Mouse (Mus musculus): ENCODE results near the gene Prune2.
A peak's percentile ranks its signal among the peaks of the same experiment; 100 is the strongest.

The Prune2 gene

GRCm38 (mm10) chr19:17108782-17109181, 152.9 kb downstream of the Prune2 start:
- no peak for DNase-seq (ENCODE audit: inconsistent age in 2 of 2, low spot score in 1 of 2)

- peak in 1 of 2 experiments; percentile 73 for DNase-seq (ENCODE audit: inconsistent age in 2 of 2, low spot score in 1 of 2)
Measured at GRCm38 (mm10) chr19:17124034-17124735, 168.3 kb downstream of the Prune2 start.

- DNase-seq (ENCODE audit: inconsistent age in 2 of 2, low spot score in 1 of 2): no peak
Measured at GRCm38 (mm10) chr19:17125380-17125779, 169.5 kb downstream of the Prune2 start.

- DNase-seq (ENCODE audit: inconsistent age in 2 of 2, low spot score in 1 of 2): no peak
Measured at GRCm38 (mm10) chr19:17130544-17130943, 174.6 kb downstream of the Prune2 start.

- DNase-seq (ENCODE audit: inconsistent age in 2 of 2, low spot score in 1 of 2): peak; percentile 10 to 53
Measured at GRCm38 (mm10) chr19:17136677-17137460, 181.0 kb downstream of the Prune2 start.

GRCm38 (mm10) chr19:17137656-17138055, 181.7 kb downstream of the Prune2 start:
- DNase-seq (ENCODE audit: inconsistent age in 2 of 2, low spot score in 1 of 2): no peak

- DNase-seq (ENCODE audit: inconsistent age in 2 of 2, low spot score in 1 of 2): no peak
Measured at GRCm38 (mm10) chr19:17138144-17138915, 182.4 kb downstream of the Prune2 start.

GRCm38 (mm10) chr19:17140016-17140914, 184.3 kb downstream of the Prune2 start:
- DNase-seq (ENCODE audit: inconsistent age in 2 of 2, low spot score in 1 of 2): peak in 1 of 2 experiments; percentile 54

GRCm38 (mm10) chr19:17143245-17143644, 187.3 kb downstream of the Prune2 start:
- DNase-seq (ENCODE audit: inconsistent age in 2 of 2, low spot score in 1 of 2): no peak

- DNase-seq (ENCODE audit: inconsistent age in 2 of 2, low spot score in 1 of 2): peak in 1 of 2 experiments; percentile 32
Measured at GRCm38 (mm10) chr19:17144205-17144604, 188.3 kb downstream of the Prune2 start.

- no peak for DNase-seq (ENCODE audit: inconsistent age in 2 of 2, low spot score in 1 of 2)
Measured at GRCm38 (mm10) chr19:17150064-17150463, 194.1 kb downstream of the Prune2 start.

- no peak for DNase-seq (ENCODE audit: inconsistent age in 2 of 2, low spot score in 1 of 2)
Measured at GRCm38 (mm10) chr19:17151781-17152180, 195.9 kb downstream of the Prune2 start.

GRCm38 (mm10) chr19:17152461-17152860, 196.5 kb downstream of the Prune2 start:
- DNase-seq (ENCODE audit: inconsistent age in 2 of 2, low spot score in 1 of 2): no peak

GRCm38 (mm10) chr19:17153911-17154639, 198.2 kb downstream of the Prune2 start:
- DNase-seq (ENCODE audit: inconsistent age in 2 of 2, low spot score in 1 of 2): no peak

GRCm38 (mm10) chr19:17155216-17155615, 199.3 kb downstream of the Prune2 start:
- DNase-seq (ENCODE audit: inconsistent age in 2 of 2, low spot score in 1 of 2): no peak

GRCm38 (mm10) chr19:17159676-17160075, 203.8 kb downstream of the Prune2 start:
- peak; percentile 8 to 67 for DNase-seq (ENCODE audit: inconsistent age in 2 of 2, low spot score in 1 of 2)

GRCm38 (mm10) chr19:17160231-17160630, 204.3 kb downstream of the Prune2 start:
- DNase-seq (ENCODE audit: inconsistent age in 2 of 2, low spot score in 1 of 2): no peak

- peak; percentile 31 to 79 for DNase-seq (ENCODE audit: inconsistent age in 2 of 2, low spot score in 1 of 2)
Measured at GRCm38 (mm10) chr19:17163511-17163953, 207.6 kb downstream of the Prune2 start.

GRCm38 (mm10) chr19:17166288-17166687, 210.4 kb downstream of the Prune2 start:
- no peak for DNase-seq (ENCODE audit: inconsistent age in 2 of 2, low spot score in 1 of 2)

GRCm38 (mm10) chr19:17168186-17168585, 212.3 kb downstream of the Prune2 start:
- no peak for DNase-seq (ENCODE audit: inconsistent age in 2 of 2, low spot score in 1 of 2)

Measured in adrenal gland, adult (tissue).